Mouse (Mus musculus) urinary bladder, postnatal 25 days (tissue): ENCODE data around the gene Oasl1.
"Not testable (repeated sequence)": the region's sequence is repeated elsewhere in the genome, so short reads cannot be mapped to it uniquely, and the experiment has no call there.

Experiments
- DNase-seq: peaks from one replicate; pipeline ENCODE4 v3.0.0; 2022; ENCODE audit warnings: low spot score

The Oasl1 gene

GRCm38 (mm10) chr5:114922998-114923473, at the start of gene Oasl1:
Gene Oasl1, plus strand, starts transcription at chr5:114923240.
- DNase-seq, result peak; percentile 48

- DNase-seq, result no peak
Observed at GRCm38 (mm10) chr5:114875858-114876257, 47.2 kb upstream of the Oasl1 start.

DNA sequence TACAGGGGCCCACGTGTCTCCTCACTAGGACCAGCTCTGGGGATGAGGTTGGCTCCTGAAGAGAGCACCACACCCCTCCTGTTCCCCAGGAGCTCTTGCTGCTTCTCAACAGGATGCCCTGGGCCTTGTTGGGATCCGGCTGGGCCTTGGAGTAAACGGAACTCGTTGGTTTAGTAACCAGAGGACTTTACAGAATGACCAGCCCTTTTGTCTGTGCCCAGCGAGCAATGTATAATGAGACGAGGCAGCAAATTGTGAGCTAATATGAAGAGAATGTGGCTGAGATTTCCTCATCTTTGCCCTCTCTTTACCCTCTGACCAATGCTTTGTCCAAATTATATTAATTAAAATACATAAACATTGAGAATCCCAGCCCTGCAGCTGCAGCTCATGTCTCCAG, 46.7 kb upstream of the Oasl1 start:
- no peak for DNase-seq

GRCm38 (mm10) chr5:114877487-114877886, 45.6 kb upstream of the Oasl1 start:
- DNase-seq, result no peak

- DNase-seq, result no peak
Observed at GRCm38 (mm10) chr5:114879399-114879798, 43.6 kb upstream of the Oasl1 start.

DNA sequence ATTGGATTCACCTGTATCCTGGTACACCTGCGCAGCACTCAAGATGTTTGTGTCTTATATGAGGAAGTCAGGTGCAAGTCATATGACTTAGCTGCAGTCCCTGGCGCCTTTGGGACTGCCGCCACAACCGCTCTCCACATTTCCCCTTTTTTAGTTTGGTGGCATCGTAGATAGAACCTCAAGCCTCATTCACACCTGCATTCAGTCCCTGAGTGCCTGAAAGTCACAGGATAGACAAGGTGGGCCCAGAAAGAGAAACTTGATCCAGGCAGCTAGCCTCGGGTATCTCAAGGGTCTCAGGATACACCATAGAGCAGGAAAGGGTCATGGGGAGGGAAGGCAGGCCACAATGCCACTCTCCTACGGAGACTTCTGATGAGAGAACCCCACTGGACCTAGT, 40.7 kb upstream of the Oasl1 start:
- not testable (repeated sequence) for DNase-seq

GRCm38 (mm10) chr5:114883022-114883421, 40.0 kb upstream of the Oasl1 start:
- no peak for DNase-seq

DNA sequence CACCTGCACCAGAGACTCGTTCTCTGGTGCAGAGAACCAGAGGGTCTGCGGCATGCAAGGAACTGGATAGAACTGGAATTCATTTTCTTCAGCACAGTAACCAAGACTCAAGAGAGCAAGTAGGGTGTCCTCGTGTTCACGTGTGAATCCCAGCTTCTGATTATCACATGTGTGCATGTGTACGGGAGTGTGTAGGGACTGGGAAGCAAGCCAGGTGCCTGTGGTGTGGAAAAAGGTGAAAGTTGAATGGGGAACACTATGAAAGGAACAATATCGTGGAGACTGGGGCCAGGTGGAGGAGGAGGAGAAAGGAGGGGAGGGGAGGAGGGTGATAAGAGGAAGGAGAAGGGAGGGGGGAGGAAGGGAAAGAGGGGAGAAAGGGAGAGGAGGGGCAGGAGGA, 36.2 kb upstream of the Oasl1 start:
- no peak for DNase-seq

GRCm38 (mm10) chr5:114888995-114889394, 34.0 kb upstream of the Oasl1 start:
- no peak for DNase-seq

DNA sequence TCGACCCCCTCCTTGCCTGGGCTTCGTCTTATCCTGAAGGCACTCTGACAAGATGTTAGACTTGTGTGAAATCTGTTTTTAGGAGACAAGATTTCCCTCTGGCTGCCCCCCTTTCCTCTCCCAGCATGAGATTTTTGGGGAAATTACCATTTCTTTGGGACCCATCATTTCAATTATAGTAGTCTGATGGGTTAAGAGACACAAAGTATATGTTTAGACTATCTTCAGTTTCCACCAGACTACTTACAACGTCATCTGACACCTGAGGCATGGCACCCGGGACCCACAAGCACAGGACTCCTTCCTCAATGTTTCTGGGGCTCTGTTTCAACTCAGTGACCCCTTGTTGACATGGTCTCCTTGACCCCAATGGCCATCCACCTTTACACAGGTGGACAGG, 27.5 kb upstream of the Oasl1 start:
- no peak for DNase-seq

DNA sequence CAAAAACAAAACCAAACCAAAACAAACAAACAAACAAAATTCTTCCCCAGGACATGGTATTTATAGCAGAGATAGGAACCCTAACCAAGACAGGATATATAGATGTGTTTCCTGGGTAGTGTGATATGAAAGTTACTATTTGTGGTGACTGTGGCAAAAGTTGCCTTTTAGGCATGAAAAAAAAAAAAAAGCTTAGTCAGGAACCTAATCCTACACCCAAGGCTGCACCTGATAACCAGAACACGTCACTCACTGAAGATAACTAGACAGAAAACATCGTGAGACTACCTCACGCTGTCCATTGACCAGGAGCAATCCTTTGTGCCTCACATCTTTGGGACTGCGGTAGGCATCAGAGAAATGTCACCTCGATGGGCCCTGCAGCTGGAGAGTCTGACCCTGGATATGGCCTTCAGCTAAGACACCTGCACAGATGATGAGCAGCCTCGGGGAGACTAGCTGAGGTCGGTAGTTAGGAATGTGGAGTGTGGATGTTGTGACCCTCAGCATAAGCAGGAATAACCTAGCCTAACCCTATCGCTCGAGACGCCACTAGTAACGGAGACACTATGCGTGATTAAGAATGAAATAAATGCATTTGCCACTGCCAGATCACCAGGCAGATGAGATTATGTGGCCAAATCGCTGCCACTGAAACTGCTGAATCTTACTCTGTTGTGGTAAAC, 26.2 kb upstream of the Oasl1 start, which contains the start of gene Oasl2:
TSS of gene Oasl2 (plus strand) at position 249 of the 686 bp plus-strand sequence.
- no peak for DNase-seq

DNA sequence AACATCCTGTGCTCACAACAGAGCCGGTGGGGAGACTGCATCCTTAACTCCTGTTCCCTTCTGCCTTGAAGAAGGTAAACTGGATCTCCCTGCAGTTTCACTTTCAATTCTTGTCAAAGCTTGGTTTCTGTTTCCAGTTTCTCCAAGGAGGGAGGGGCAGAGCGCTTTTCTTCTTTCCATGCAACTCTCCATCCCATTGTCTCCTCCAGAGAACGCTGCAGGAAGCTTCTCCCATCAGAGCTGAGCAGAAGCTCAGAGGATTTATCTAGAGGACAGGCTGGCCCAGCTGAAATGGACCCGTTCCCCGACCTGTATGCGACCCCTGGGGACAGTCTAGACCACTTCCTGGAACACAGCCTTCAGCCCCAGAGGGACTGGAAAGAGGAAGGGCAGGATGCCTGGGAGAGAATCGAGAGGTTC, 25.7 kb upstream of the Oasl1 start:
- DNase-seq, result peak; percentile 8

- no peak for DNase-seq
Observed at GRCm38 (mm10) chr5:114898857-114899256, 24.2 kb upstream of the Oasl1 start.

GRCm38 (mm10) chr5:114902413-114902812, 20.6 kb upstream of the Oasl1 start:
- no peak for DNase-seq

GRCm38 (mm10) chr5:114908598-114909305, 14.3 kb upstream of the Oasl1 start:
- DNase-seq, result no peak

DNA sequence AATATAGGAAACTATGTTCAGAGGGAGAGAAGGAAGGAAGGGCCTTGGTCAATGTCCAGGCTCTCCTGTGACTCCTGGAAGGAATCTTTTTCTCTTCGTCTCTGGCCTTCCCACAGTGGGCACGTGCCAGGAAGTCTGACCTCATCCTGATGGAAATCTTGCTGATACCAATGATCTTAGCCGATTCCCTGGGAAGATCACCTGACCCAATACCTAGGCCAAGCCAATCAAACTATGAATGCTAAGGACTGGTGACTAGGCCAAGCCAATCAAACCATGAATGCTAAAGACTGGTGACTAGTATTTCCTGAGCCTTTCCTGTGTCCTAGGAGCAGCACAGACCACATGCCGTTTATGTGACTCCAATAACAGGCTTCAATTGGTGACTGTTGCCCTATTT, 9.4 kb upstream of the Oasl1 start:
- DNase-seq, result no peak

DNA sequence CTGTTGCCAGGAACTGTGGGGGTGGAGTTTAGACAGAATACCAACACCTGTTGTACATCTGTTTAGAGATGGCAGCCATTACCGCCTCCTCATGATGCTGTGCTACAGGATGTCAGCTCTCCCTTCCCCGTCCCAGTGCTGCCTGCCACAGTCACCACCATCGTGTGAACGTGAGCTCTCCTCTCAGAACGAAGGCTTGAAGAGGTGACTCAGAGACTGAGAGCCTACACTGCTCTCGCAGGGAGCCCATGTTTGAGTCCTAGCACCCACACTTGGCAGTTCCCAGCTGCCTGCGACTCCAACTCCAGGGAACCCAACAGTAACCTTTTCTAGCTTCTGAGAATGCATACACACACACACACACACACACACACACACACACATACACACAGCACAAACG, 8.2 kb upstream of the Oasl1 start:
- DNase-seq, result no peak

DNA sequence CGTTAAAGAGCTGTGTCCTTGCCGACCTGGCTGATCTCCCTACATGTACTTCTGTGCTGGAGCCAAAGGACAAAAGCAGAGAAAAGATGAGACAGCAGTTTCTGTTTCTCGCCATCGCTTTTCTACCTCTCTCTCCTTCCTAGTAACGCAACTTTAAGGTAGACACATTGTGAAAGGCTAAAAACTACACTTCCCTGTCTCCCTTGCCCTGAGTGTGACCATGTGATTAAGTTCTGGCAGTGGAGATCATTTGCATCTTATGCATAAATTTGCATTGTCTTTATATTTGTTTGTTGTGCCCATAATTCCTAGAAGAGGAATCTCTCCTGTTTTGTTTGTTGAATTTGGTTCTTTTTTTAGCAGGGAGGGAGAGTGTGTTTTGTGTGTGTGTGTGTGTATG, 7.2 kb upstream of the Oasl1 start:
- no peak for DNase-seq

GRCm38 (mm10) chr5:114916777-114917176, 6.3 kb upstream of the Oasl1 start:
- DNase-seq, result no peak

DNA sequence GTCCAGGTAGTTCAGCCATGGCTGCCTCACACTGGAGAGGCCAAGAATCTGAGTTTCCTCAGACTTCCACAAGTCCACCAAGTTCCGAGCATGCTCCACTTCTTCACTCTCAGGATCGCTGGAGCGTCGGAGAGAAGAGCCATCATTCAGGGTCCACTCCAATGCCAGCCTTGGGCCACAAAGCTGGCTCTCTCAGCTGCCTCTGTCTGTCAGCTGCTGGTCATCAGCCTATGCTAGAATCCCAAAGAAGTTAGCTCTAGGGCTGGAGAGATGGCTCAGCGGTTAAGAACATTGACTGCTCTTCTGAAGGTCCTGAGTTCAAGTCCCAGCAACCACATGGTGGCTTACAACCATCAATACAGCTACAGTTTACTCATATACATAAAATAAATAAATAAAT, 5.7 kb upstream of the Oasl1 start:
- DNase-seq, result not testable (repeated sequence)

DNA sequence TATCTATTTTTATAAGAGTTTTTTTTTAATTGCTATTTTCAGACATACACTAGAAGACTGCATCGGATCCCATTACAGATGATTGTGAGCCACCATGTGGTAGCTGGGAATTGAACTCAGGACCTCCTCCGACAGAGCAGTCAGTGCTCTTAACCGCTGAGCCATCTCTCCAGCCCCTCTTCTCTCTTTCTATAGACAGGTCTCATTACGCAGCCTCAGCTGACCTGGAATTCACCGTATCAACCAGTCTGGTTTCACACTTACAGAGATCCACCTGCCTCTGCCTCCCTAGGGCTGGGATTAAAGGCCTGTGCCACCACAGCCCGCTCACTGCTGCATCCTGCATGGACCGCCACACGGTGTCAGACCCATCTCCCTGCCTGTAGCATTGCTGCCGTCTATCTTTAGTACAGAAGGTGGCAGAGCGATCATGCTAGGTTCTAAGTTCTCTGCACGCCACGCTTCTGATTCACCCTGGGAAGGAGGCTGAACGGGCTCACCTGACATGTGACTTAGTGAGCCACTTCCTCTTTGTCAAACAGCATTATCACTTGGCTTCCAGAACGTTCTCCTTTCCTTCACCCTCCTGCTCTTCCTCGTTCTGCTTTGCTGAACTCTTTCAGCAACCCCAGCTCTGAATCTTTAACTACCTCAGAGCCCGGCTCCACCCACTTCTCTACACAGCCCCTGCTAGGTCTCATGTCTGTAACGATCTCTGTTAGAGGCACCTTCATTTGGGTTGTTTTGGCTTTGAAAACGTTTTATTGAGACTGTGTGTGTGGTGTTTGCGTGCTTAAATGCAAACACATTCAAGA, 1.3 kb upstream of the Oasl1 start:
- DNase-seq, result no peak

GRCm38 (mm10) chr5:114922366-114922731, 691 bp upstream of the Oasl1 start:
- no peak for DNase-seq
